Mouse (Mus musculus): ENCODE data around the gene Lclat1.

GRCm38 (mm10) chr17:73231337-73231736 is 123.6 kb downstream of the Lclat1 start:
- TF ChIP-seq CTCF (IDR thresholded peaks at IDR 0.05 in 2 of 3, conservative IDR thresholded peaks at IDR 0.05 in 1 of 3; ENCODE audit: control insufficient read depth in 1 of 3, insufficient read depth in 1 of 3, low read depth in 2 of 3, low read length in 3 of 3, poor library complexity in 1 of 3, severe bottlenecking in 1 of 3), result no peak
- TF ChIP-seq ZKSCAN1 (IDR thresholded peaks at IDR 0.05; ENCODE audit: low read depth, low read length), result no peak
- 0 out of 2 replicates have a peak, but pooled peaks have one; percentile 20 for TF ChIP-seq CHD1 (IDR thresholded peaks at IDR 0.05; ENCODE audit: low read depth, low read length)
- TF ChIP-seq EP300 (IDR thresholded peaks at IDR 0.05; ENCODE audit: low read depth in 1 of 2, low read length in 2 of 2), result peak; percentile 34 to 53; a peak in 2 of 4 replicates
- TF ChIP-seq USF1 (IDR thresholded peaks at IDR 0.05; ENCODE audit: low read depth, low read length), result no peak
- no peak for TF ChIP-seq BHLHE40 (IDR thresholded peaks at IDR 0.05; ENCODE audit: borderline replicate concordance, low read depth, low read length)
- TF ChIP-seq MAX (IDR thresholded peaks at IDR 0.05; ENCODE audit: low read length), result no peak

Measured in MEL (cell line).